Mouse (Mus musculus) liver, embryonic 14.5 days (tissue): ENCODE results near the gene Vamp5. TPM values are rescaled to one million over a fixed set of nuclear protein-coding genes. Genes with fewer than 3 reads are reported as not detected.

Source experiments
- ATAC-seq: fragments of 200-750 bp; cut with Nextera tagmentation; 2 replicates; pipeline ENCODE4 v1.8.0; 2017; ENCODE audit warnings: moderate number of reproducible peaks, mild to moderate bottlenecking, moderate library complexity; ENCODE audit not compliant: insufficient read depth
- DNase-seq, 3 experiments: peaks; one replicate each; pipeline ENCODE4 v3.0.0-alpha.2; 2012 to 2013; ENCODE audit warnings: low read depth in 3 of 3, low spot score in 3 of 3
- H3K27ac ChIP-seq: fragments of 300-500 bp; sonication (generic); 2 replicates; pipeline ENCODE4 v1.5.1; 2014; ENCODE audit warnings: moderate library complexity, mild to moderate bottlenecking, control low read depth, inconsistent platforms
- H3K27me3 ChIP-seq: fragments of 300-500 bp; sonication (generic); 2 replicates; pipeline ENCODE4 v1.6.1; 2014; ENCODE audit warnings: mild to moderate bottlenecking, low read length, moderate library complexity; ENCODE audit not compliant: control insufficient read depth, insufficient read depth
- H3K36me3 ChIP-seq: fragments of 300-500 bp; sonication (generic); replicated peaks from 2 replicates; pipeline ENCODE4 v1.6.1; 2014; ENCODE audit warnings: low read depth; ENCODE audit not compliant: control insufficient read depth, insufficient read depth
- H3K4me1 ChIP-seq, 2 experiments: fragments of 200-500 bp in 1 of 2; fragments of 300-500 bp in 1 of 2; sonication (generic) in 1 of 2; replicated peaks; 2 replicates each; pipeline ENCODE4 v1.6.1; 2012 to 2014; ENCODE audit warnings: antibody characterized with exemption in 1 of 2, inconsistent platforms in 1 of 2, low read length in 1 of 2; ENCODE audit not compliant: control insufficient read depth in 2 of 2, insufficient read depth in 2 of 2
- H3K4me2 ChIP-seq: fragments of 300-500 bp; sonication (generic); 2 replicates; pipeline ENCODE4 v1.6.1; 2014; ENCODE audit warnings: low read depth, mild to moderate bottlenecking, control low read depth, moderate library complexity
- H3K4me3 ChIP-seq, 2 experiments: fragments of 200-500 bp in 1 of 2; fragments of 300-500 bp in 1 of 2; sonication (generic) in 1 of 2; 2 replicates each; pipeline ENCODE4 v1.5.1; 2012 to 2014; ENCODE audit warnings: low read depth in 2 of 2, low read length in 2 of 2, mild to moderate bottlenecking in 2 of 2, control low read depth in 1 of 2, inconsistent platforms in 1 of 2, moderate library complexity in 1 of 2; ENCODE audit not compliant: insufficient read depth in 1 of 2
- H3K9ac ChIP-seq: fragments of 300-500 bp; sonication (generic); replicated peaks from 2 replicates; pipeline ENCODE4 v1.6.1; 2014; ENCODE audit warnings: mild to moderate bottlenecking, control low read depth, moderate library complexity
- H3K9me3 ChIP-seq: fragments of 300-500 bp; sonication (generic); 2 replicates; pipeline ENCODE4 v1.6.1; 2016; ENCODE audit warnings: low read length, mixed read lengths; ENCODE audit not compliant: control insufficient read depth
- CTCF ChIP-seq: IDR thresholded peaks from 2 replicates; pipeline ENCODE4 v1.5.1; 2016; ENCODE audit warnings: antibody characterized with exemption, low read depth, control low read depth
- EP300 ChIP-seq: IDR thresholded peaks from 2 replicates; pipeline ENCODE4 v1.6.1; 2016; ENCODE audit warnings: antibody characterized with exemption, low read depth
- WGBS: fragments of 180-500 bp; shearing (Covaris S2); extraction: QIAGEN DNeasy Blood & Tissue Kit; methylation state at CpG from one replicate; pipeline ENCODE4 v1.1.7; 2014; ENCODE audit not compliant: insufficient replicate concordance; 5-methylcytosine and 5-hydroxymethylcytosine counted together
- polyA plus RNA-seq, 2 experiments: library from polyadenylated mRNA; depleted of rRNA in 1 of 2; stranded (reverse) in 1 of 2; unstranded in 1 of 2; fragments of >200 nt; fragmentation: Nextera tagmentation in 1 of 2; extraction: Ambion mirVana in 1 of 2; gene quantifications; 2 replicates each; pipeline versions ENCODE4 v1.2.1 to v1.2.3; 2012 to 2014

Vamp5 gene
- polyA plus RNA-seq, 2 experiments, result 72.5 to 81.0 TPM

DNA sequence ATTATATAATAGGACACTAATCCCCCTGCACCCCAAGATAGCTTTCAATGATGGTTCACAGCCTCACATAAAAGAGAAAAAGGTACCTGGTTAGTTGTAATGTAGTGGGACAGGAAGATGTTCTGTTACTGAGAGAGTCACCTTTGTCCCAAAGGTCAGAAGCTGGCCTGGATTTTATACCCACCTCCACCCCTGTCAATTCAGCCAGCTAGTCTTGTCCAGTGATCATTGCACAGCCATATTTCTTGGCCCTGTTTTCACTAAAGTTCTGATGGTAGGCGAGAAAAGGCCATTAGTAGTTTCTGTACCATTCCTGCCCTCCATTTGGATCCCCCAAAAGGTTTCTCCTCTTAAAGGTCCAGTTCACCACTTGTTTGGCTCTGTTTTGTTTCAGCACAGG, 26.2 kb downstream of the Vamp5 start:
- Histone ChIP-seq H3K4me3 (no peak overlapping the region), H3K36me3 (peaks cover 24% of the 10 kb centered on the region), H3K9me3 (no peaks in the 10 kb centered on the region), H3K9ac (no peak overlapping the region), H3K27me3 (peaks cover 30% of the 10 kb centered on the region), H3K4me1 (peaks cover 18 to 34% of the 10 kb centered on the region in 2 experiments), H3K4me2 (no peak overlapping the region), H3K27ac (no peak overlapping the region)
- 72% methylated on average over 1 of the region's 1 CpGs for WGBS
- DNase-seq (no peak), ATAC-seq (no peak)
- TF ChIP-seq EP300 (no peak), CTCF (no peak)

DNA sequence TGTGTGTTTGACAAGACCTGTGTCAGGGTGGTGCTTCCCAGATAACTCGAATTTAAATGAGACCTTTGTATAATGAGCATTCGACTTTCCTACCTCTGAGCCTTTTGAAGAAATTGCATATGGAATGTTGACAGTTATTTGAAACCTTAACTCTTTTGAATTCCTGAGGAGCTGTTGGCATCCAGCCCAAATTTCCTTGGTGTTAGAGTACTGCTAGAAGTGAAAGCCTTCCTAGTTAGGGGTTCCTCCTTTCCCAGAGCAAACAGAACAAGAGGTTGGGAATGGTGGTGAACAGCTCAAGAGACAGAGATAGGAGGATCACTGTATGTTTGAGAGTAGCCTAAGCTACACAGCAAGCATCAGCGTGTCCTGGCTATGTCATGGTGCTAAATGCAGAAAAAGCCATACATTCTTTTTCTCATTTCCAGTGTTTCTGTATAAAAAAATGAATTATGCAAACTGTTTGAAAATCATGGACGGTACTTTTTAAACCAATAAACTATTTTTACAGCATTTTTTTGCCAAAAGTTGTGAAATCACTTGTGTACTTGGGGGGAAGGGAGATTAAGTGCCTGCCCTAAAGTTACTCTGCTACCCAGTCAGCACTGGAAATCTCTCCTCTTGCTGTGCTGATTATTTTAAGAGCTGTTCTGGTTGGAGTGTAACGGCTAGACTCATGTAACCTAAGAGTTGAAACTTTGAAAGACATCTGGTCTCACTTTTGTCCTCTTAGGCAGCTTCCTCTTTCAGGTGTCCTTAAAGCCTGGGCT, 27.4 kb downstream of the Vamp5 start:
- Histone ChIP-seq H3K36me3 (peaks cover 23% of the 10 kb centered on the region), H3K9me3 (no peaks in the 10 kb centered on the region), H3K4me2 (peak overlapping the region; percentile 11; the same call in 1 of the 2 replicates), H3K9ac (no peak overlapping the region), H3K27me3 (peaks cover 30% of the 10 kb centered on the region), H3K4me3 (no peak overlapping the region), H3K27ac (no peak overlapping the region), H3K4me1 (peaks cover 21 to 37% of the 10 kb centered on the region in 2 experiments)
- ATAC-seq (no peak), DNase-seq (no peak)
- TF ChIP-seq EP300 (no peak), CTCF (no peak)
- 57% methylated on average over 5 of the region's 5 CpGs for WGBS

DNA sequence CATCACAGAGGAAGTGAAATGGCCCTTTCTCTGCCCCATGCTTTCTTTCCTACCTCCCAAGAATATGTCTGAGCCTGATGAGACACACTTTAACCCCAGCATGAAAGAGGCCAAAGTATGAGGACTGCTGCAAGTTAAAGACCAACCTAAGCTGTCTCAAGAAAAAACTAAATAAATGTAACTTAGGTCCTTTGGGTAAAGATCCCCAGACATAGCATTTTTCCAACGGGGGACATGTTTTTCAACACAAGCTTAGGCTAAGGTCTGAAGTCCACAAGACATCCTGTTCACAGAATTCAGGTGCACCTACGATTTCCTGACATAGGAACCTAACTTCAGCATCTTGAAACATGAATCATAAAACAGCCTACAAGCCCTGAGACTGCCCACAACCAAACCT, 30.1 kb downstream of the Vamp5 start:
- DNase-seq, result no peak
- H3K4me2 ChIP-seq, result no peak overlapping the region
- H3K27ac ChIP-seq, result no peak overlapping the region
- peaks cover 23% of the 10 kb centered on the region for H3K36me3 ChIP-seq
- H3K27me3 ChIP-seq, result peaks cover 15% of the 10 kb centered on the region
- ATAC-seq, result no peak
- WGBS, result 75% methylated on average over 2 of the region's 2 CpGs
- H3K9ac ChIP-seq, result no peak overlapping the region
- no peak overlapping the region for H3K4me3 ChIP-seq
- H3K4me1 ChIP-seq, result peaks cover 29 to 42% of the 10 kb centered on the region in 2 experiments
- no peak for TF ChIP-seq CTCF
- no peaks in the 10 kb centered on the region for H3K9me3 ChIP-seq

DNA sequence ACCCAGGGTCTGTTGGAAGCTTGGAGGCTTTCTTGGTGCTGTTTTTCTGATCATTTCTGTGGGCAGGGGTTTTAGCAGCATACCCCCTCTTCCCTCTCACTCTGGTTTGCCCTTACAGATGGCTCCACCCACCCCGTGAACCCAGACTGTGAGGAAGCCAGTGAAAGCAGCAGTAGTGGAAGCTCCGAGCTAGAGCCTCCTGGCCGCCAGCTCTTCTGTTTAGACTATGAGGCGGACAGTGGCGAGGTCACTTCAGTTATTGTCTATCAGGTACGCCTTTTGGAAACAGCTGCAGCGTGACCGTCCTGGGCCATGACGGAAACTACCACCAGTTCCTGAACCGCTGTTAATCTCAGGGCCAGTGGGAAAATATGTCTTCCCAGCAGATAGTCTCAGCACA, 31.9 kb downstream of the Vamp5 start:
- no peaks in the 10 kb centered on the region; the same call in 1 of the 2 replicates for H3K27me3 ChIP-seq
- peak overlapping the region; percentile 88 for H3K9ac ChIP-seq
- peaks cover 23% of the 10 kb centered on the region for H3K36me3 ChIP-seq
- 72% methylated on average over 10 of the region's 10 CpGs for WGBS
- H3K9me3 ChIP-seq, result no peaks in the 10 kb centered on the region
- H3K4me1 ChIP-seq, result peaks cover 32 to 37% of the 10 kb centered on the region in 2 experiments
- no peak overlapping the region; the same call in 1 of the 2 replicates for H3K27ac ChIP-seq
- peak overlapping the region; percentile 99 for H3K4me2 ChIP-seq
- H3K4me3 ChIP-seq, result peak overlapping the region; percentile 15 to 85; a peak in 2 of 4 replicates
- DNase-seq (no peak), ATAC-seq (no peak)
- TF ChIP-seq EP300 (no peak), CTCF (no peak)

DNA sequence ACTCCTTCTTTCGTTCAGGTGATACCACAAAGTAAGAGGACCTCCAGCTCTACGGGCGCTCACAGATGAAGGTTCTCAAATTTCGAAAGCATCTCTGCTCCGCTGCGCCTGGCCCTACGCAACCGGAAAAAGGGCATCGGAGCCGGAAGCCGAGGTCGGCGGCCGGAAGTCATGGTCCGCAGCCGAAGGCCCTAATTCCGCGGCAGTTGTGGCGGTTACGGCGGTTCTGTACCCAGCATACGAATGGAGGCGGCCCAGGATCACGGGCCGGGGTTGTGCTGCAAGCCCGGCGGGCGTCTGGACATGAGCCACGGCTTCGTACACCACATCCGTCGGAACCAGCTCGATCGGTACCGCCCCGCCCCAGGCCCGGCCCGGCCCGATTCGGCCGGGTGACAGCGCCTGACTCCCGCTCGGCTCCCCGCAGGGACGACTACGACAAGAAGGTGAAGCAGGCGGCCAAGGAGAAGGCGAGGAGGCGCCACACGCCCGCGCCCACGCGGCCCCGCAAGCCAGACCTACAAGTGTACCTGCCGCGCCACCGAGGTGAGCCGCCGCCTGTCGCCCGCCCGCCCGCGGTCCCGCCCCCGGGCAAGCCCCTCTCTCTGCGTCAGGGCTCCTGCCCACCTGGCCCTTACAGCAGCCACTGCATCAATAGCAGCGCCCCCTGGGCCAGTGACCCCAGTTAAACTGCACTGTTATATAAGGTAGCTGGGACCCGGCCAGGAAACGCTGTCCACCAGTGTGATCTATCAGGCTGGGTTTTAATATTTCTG, 32.9 kb downstream of the Vamp5 start, which contains the start of gene 0610030E20Rik:
TSS of gene 0610030E20Rik (plus strand) at position 152 of the 776 bp plus-strand sequence.
- H3K9me3 ChIP-seq, result no peaks in the 10 kb centered on the region
- peaks cover 23% of the 10 kb centered on the region for H3K36me3 ChIP-seq
- peak within 1 kb of the TSS; percentile 70 for H3K27ac ChIP-seq
- H3K27me3 ChIP-seq, result no peaks in the 10 kb centered on the region
- H3K4me1 ChIP-seq, result peaks cover 32 to 38% of the 10 kb centered on the region in 2 experiments
- DNase-seq (peak in 1 of 3 experiments; percentile 52), ATAC-seq (peak; percentile 62)
- peak within 1 kb of the TSS; percentile 88 for H3K9ac ChIP-seq
- under 1% methylated on average over 72 of the region's 72 CpGs for WGBS
- TF ChIP-seq EP300, result peak; percentile 35
- TF ChIP-seq CTCF, result peak; percentile 27; the same call in 1 of the 2 replicates
- H3K4me2 ChIP-seq, result peak within 1 kb of the TSS; percentile 99
- peak within 1 kb of the TSS; percentile 84 to 85 for H3K4me3 ChIP-seq
